Mouse (Mus musculus) cerebral cortex, adult 2 months (tissue): Measurements from ENCODE around the gene Fgfr2.

Experiments used
- WGBS: fragments of 180-500 bp; shearing (Covaris S2); methylation state at CpG from one replicate; pipeline ENCODE4 v1.1.7; 2018; 5-methylcytosine and 5-hydroxymethylcytosine counted together

The Fgfr2 gene

DNA sequence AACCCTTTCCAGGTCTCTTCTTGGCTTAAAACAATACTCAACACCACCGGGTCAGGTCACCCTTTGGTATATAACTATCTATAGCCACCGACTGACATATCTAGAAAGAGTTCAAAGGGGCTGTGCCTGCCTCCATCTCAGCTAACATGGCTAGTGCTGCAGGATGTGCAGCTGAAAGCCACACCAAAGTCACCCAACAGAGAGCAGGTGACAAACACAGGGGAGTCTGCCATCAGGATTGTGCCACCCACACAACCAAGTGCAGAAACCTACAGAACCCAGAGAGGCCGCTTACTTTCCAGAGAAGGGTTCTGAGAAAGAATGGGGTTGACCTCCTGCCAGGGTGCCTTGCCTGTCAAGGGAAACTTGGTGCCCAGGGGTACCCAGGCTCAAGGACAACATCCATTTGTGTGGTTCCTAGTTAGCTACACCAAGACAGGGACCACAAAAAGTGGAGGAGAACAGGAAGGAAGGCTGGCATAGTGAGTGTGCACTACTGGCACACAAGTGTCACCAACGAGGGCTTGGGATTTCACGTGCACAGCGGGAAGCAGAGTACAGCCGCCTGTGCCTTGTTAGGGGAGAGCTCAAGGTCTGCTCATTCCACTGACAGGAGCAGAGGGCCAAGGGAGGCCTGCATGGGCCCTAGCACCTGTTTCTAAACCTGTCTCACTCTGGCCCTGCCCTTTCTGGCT is 350.0 kb downstream of the Fgfr2 start:
- 70% methylated on average over 7 of the region's 7 CpGs for WGBS

DNA sequence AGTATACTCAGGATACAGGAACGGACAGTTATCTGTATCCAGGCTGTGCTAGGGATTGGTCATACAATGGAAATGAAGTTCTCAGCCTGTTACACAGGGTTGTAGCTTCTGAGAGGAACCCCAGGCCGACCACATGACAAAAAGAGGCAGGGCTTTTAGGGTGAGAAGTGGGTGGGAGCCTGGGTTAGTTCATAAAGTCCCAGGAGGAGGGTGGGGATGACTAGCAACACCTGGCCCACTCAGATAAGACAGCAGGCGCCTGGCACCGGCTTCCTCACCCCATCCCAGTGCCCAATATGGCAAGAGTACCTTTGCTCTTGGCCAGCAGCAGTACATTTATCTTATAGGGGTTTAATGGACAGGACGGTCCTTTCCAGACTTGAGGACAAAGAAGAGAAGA is 350.7 kb downstream of the Fgfr2 start:
- WGBS: 69% methylated on average over 5 of the region's 5 CpGs

DNA sequence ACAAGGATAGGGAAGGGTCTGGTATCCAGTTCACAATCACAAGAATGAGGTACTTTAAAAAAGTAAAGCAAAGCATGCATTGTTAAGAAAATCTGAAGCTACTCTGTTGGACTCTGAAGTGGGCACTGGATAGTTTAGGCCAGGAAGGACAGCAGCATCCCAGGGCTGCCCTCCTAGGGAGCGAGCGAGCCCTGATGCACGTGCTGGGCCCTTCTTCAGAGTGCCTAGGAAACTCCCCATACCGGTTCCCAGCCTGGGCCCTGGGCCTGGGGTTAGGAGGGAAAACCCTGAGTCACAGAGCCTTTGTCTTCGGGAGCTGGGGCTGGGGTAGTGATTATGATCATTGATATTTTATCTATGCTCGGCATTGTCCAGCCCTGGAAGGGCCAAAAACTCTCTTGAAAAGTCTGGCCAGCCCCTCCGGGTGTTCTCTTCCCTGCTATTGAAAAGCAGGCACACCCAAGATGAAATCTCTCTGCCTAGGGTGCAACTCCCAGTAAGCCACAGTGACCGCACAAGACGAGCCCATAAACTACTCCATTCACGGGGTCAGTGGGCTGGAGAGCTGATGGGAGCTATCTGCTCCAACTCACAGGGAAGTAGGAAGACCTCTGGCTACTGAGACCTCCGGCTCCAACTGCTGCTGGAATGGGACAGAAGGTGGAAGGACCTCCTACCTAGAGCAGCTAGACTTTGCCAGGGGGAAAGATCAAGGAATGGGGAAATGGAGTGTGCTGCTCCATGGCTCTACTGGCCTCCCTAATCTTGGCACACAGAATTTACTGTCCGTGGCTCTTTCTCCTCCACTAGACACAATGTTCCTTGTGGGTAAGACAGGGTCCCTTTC is 354.4 kb downstream of the Fgfr2 start:
- WGBS: 75% methylated on average over 12 of the region's 12 CpGs

DNA sequence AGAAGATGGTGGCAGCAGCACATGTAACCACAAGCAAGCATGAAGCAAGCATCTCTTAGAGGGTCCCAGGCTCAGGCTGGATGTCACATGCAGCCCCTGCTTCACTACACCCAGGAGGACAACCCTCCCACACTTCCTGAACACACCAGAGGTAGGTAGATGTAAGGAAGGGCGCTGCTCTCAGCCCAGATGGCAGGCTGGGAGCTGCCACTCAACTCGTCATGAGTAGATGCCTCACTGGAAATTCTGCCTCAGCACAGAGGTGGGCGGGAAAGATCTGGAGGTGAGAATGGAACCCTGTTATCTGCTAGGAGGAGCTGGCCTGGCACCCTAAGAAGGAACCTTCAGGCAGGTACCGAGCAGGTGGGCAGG is 355.2 kb downstream of the Fgfr2 start:
- 75% methylated on average over 4 of the region's 4 CpGs for WGBS

DNA sequence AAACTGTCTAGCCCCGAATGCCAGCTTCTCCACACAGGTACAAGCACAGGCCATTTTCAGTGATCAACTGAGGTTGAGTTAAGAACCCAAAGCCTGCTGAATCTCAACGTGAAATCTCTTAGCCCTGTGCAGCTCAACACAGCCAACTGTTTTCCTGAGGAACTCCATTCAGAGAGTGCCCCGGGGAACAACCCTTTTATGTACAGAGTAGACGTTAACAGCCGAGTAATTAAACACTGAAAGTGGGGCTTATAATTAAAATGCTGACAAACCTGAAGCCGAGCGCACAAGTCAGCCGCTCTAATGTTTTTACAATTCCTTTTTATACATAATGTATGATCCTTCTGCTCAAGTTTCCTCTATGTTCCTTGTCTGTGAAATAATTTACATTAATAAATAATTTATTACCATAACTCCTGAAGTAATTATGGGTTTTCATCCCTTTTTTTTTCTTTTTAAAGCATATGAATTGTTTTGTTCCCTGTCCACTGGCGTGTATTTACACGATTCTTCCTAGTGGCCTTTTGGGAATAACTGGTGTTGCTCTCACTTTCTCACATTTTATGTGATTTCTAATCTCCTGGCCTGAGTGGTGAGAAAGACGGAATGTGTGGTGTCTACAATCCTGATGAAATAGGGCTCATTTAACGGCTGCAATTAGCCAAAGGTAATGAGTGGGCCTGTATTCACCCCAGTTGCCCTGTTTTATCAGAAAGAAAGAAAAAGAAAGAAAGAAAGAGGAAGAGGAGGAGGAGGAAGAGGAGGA is 355.7 kb downstream of the Fgfr2 start:
- 56% methylated on average over 12 of the region's 12 CpGs for WGBS

DNA sequence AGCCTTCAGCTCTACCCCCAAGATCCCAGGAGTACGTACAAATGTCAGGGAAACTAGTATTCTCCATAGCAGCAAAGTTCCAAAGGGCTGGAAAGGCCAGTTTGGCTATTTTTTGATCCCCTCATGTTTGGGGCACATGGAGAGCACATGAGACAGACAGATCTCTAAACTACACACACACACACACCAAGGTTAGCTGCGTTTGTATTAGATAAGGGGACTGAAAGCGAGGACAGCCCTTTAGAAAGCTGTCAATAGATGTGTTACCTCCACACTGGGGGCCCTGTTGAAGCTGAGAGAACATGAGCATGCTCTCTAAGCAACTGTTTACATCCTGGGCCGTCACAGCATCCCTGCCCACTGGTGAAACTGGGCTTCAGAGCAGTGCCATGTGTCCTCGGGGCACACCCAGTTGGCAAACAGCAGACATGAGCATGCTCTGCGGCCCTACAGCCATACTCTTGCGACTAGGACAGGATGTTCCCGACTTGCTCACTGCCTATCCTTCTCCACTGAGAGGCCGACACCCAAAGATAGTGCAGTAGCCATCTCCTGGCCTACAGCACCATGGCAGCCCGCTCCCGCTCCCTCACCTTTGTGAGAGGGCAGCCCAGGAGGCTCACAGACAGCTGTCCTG is 356.8 kb downstream of the Fgfr2 start:
- 77% methylated on average over 11 of the region's 11 CpGs for WGBS

DNA sequence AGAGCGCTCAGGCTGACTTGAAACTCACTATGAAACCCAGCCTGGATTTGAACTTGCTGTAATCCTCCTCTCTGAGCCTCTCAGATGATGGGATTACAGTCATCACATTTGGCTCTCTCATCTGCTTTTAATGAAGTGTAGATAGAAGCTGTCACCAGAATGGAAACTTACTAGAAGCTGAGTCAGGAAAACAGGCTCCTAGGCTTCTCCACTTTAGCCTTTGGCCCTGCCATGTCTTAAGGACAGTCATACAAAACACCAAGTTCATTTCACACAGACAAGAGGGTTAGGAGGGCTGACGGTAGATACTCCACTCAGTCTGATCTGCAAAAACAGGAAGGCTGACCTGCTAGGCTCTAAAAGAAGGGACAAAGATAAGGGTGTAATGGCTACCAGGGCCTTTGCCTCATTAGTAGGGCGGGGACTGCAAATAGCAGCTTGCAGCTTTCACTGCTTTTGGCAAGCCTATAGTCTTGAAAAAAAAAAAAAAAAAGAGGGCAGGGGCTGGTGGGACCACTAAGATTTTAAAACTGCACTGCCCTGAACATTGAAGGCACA is 357.4 kb downstream of the Fgfr2 start:
- 86% methylated on average over 3 of the region's 3 CpGs for WGBS

DNA sequence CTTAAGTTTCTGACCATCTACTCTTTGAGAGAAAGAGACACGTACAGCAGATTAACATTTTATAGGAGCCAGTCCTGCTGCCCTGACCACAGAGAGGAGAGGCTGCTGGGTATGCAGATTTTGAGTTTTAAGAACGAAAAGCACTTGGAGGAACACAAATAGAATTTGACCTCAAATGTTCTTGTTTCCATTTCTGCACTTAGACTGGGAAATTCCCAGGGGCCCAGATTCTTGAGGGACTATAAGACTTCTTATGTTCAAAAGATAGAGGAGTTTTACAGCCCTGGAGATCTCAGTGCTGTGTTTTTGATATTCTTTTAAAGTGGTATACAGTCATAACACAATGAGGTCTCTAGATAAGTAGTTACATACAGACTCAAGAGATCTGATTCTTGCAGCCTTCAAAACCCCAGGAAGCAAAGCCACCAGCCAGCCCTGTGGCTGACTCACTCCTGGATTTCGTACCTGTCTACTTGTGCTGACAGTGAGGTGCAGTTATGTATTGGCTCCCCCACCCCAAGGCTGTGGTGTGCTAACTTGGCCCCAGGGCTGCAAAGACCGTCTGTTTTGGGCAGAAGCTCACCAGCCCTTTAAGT is 358.2 kb downstream of the Fgfr2 start:
- WGBS: 45% methylated on average over 4 of the region's 4 CpGs

DNA sequence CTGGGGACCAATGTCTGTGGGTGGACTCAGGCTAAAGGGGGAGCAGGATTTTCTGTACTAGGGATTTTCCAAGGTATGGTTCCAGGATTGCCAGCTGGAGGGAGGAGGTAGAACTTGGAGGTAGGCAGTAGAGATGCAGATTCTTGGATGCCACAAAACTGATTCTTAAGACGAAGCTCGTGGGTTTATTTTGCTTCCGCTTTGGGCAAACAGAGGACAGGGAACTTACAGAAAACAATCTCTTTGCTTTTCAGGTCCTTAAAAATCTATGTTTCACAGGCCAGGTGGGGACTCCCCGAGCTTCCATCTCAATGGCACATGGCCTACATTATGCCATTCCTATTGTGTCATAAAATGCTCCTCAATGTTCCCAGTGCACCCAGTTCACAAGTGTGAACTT is 358.8 kb downstream of the Fgfr2 start:
- 62% methylated on average over 4 of the region's 4 CpGs for WGBS

DNA sequence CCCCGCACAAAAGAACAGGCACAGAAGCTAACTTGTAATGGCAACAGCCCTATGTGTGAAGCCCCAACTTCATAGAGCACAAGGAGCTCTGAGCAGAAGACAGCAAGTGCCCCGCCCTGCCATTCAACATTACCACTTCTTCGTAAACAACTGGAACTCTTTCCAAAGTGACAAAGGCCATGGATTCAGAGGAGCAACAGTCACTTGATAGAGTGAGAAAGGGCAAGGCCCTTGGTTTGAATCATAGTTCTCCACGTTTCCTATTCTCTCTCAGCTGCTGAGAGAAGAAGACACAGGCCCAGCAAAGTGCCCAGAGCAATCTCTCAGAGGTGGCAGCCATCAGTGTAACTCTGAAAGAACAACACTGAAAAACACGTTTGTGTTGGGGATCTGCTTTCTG is 359.2 kb downstream of the Fgfr2 start:
- 72% methylated on average over 5 of the region's 5 CpGs for WGBS

DNA sequence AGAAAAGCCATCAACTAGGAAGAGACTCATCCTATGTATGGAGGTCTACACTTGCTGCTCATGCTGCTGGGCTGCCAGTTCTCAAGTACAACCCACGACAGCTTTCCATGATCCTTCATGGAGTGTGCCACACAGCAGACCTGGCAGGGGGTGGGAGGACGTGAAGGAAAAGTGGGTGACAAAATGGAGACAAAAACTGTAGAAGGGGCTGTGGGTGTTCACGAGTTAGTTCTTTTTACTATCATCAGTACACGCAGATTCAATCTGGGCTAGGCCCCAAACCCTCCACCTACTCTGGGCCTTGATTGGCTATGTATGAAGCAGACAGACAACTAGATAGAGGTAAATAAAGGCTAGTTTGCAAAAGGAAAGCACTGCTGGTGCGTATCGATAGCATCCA is 359.8 kb downstream of the Fgfr2 start:
- 51% methylated on average over 6 of the region's 6 CpGs for WGBS

DNA sequence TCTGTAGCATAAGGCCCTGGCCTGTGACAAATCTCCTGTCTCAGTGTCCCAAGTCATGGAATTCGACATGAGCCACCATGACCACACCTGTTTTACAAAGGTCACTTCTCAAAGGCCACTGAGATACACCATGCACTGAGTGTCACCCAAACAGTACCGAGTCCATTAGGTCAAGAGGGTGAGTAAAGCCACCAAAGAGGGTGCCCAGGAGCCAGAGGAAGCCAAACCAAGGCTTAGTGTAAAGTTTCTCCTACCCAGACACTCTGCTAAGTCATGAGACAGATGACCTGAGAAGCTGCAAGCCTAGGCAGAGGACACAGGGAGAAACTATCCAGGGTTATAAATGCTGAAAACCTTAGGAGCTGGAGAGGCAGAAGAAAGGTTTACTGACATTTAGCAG is 361.7 kb downstream of the Fgfr2 start:
- 99% methylated on average over 2 of the region's 2 CpGs for WGBS

DNA sequence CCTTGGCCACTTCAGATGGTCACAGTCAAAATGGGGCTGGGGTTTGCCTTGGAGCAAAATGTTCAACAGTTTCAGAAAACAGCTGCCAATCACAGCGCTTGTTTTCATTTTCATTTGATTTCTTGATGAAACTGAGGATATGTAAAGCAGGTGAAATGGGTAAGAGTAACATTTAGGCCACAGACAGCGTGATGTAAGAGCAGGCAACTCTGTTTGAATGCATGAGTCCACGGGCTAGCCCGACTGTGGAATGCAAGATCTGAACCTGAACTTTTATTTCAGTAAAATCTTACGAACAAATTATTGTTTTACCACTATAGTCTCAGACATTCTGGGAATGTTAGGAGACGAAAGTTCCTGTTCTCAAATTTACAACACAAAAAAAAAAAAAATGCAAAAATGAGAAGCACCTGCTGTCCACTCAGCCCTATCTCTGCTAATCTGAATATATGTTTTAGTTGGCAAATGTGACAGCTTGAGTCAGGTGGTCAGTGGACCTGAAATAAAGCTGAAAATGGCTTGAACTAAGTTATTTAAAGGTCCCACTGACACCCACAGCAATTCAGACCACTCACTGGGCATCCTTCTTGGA is 362.5 kb downstream of the Fgfr2 start:
- 93% methylated on average over 6 of the region's 6 CpGs for WGBS

DNA sequence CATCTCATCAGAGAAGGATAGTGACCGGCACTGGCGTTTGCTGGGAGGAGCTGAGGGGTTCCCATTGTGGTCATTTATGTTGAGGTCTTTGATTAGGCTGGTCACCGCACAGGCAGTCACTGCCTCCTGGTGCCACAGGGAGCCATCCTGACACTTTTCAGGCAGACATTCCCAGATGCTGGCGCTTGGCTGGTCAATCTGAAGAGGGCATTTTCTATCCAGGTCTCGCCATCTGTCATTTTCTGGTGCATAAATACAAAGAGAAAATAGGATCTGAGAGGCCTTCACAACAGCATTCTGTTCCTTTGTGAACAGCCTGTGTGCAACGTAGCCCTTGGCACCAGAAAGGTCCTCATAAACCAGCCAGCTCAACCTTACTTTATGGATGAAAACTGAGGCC is 363.2 kb downstream of the Fgfr2 start:
- 75% methylated on average over 6 of the region's 6 CpGs for WGBS

DNA sequence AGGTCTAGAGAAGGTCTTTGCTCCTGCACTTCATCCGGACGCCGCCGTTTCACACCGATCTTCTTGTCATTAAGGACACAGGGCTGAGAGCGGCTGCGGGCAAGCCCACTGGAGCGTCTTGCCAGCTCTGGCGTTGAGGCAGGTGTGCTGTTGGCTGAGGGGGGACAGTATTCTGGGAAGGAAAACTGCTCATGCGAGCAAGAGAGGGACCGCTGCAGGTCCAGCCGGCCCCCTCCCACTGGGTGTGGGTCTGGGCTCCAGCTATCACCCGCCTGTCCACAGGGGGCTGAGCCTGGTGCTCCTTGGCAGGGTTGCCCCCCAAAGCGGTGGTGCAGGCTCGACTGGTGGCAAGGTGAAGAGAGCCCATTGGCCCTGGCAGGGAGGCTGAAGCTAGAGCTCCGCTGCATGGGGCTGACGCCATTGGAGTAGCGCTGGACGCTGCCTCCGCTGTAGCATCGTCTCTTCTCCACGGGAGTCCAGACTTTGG is 363.7 kb downstream of the Fgfr2 start:
- WGBS: 77% methylated on average over 22 of the region's 22 CpGs

DNA sequence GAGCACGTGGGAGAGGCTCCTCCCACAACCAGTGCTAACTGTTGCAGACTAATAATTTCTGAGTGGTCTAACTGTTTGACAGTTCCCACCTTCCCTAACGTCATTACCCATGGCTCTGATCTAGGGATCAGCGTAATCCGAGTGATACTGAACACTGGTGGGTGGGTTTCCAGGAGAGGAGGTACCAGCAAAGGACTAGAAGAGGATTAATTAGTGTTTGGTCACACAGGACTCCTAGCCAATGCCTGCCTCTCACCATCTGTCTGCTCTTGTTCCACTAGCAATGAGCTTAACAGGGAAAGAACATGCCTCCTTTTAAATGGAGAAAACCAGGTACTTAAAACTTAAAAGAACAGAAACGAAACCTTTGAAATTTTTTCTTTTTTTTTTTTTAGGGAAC is 364.3 kb downstream of the Fgfr2 start:
- WGBS: 53% methylated on average over 5 of the region's 5 CpGs

DNA sequence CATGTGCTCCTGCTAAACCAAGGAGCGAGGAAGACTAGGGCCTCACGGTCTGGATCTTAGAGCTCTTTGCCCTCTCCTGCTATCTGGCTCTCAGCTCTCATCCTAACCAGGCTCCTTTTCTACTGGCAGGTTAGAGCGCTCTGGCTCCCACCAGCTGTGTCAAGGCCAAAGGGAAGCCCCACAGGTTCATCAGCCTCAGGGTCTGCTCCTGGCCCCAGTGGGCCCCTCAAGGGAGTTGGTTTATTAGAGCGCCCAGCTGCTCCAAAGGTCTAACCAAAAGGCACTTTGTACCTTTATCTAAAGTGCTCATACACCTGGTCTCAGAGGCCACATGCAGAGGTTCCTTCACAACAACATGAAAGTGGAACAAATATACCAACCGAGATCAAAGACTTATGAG is 366.8 kb downstream of the Fgfr2 start:
- 93% methylated on average over 5 of the region's 5 CpGs for WGBS

DNA sequence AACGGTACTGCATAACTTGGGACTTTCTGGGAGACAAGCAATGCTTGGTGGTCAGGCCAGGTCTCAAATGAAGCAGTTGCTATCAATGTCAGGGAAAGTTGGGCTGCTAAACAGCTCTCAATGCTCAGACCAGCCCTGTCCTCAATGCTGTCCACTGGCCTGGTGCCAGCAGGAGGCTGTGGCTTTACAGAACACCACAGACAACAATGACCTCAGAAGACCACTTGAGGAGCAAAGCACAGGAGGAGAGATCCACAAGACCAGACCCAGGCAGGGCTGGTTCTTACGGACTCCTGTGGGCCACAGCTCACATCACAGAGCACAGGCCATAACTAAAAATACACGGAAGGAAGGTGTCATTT is 368.8 kb downstream of the Fgfr2 start:
- WGBS: 46% methylated on average over 3 of the region's 3 CpGs

DNA sequence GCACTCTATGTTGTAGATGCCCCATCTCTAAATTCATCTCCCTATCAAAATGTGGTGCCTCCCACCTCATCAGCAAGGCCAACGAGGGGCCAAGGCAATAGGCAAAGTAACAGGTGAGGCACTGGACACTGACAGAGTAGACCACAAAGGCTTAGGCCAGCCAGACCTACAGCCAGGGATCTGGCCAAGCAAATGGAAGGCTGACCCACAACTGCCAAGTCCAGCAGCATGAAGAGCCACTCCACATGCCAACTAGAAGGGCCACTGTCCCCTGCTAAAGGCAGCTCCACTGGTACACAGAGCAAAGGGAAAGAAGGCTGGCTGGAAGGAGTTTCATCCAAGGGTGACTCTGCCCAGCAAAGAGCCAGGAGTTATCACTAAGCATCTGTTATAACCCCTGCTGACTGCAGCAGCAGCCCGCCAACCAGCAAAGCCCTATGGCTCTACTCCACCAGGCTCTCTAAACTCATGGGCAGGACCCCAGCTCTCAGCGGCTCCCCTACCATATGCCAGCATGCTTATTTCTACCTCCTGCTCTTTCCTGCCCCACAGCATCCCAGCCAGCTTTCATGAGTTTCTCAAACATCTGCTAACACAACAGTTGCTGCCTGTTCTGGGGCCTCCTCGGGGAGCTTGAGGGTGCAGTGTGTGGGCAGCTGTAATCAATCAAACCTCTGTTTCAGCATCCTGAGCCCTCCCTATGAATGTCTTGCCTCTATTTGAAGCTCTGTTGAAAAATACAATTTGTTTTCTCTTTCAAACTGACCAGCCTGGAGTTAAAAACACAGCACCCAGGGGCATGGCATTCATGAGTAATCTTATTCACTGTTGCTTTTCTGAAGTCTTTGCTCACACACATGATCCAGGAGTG is 369.4 kb downstream of the Fgfr2 start:
- 59% methylated on average over 4 of the region's 4 CpGs for WGBS

DNA sequence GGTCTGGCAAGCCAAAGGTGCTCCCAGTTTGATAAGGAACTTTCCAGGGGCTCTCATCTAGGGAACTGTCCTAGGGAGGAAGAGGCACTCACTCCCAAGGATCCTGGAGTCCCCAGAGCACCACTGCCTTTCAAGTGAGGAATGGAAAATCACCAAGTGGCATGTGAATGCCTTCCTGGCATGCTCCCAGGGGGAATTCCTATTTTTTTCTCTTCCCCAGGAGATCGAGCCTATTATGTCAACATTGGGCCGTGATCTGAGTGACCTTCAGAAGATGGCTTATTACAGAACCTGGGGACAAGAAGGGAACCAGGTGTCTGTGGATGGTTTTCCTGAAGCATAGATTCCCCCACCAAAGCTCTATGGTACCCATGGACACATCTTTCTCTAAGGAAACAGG is 371.4 kb downstream of the Fgfr2 start:
- WGBS: 37% methylated on average over 2 of the region's 2 CpGs
